Mouse (Mus musculus) neural tube, embryonic 14.5 days (tissue): ENCODE measurements around the gene Cip2a. TPM values are rescaled to one million over a fixed set of nuclear protein-coding genes. Genes with fewer than 3 reads are reported as not detected.

Experiments
- ATAC-seq: fragments of 200-750 bp; cut with Nextera tagmentation; 2 replicates; pipeline ENCODE4 v1.8.0; 2017; ENCODE audit warnings: low read depth, mild to moderate bottlenecking, moderate TSS enrichment, moderate library complexity
- H3K27ac ChIP-seq: fragments of 300-500 bp; sonication (generic); 2 replicates; pipeline ENCODE4 v1.5.1; 2014; ENCODE audit warnings: low read depth, mild to moderate bottlenecking, control low read depth, low read length, moderate library complexity, mixed read lengths
- H3K27me3 ChIP-seq: fragments of 300-500 bp; sonication (generic); 2 replicates; pipeline ENCODE4 v1.6.1; 2014; ENCODE audit warnings: low read length; ENCODE audit not compliant: control insufficient read depth, insufficient read depth
- H3K36me3 ChIP-seq: fragments of 300-500 bp; sonication (generic); 2 replicates; pipeline ENCODE4 v1.6.1; 2014; ENCODE audit warnings: low read length, mixed read lengths; ENCODE audit not compliant: control insufficient read depth, insufficient read depth
- H3K4me1 ChIP-seq: fragments of 300-500 bp; sonication (generic); 2 replicates; pipeline ENCODE4 v1.6.1; 2014; ENCODE audit warnings: low read length; ENCODE audit not compliant: control insufficient read depth, insufficient read depth
- H3K4me2 ChIP-seq: fragments of 300-500 bp; sonication (generic); 2 replicates; pipeline ENCODE4 v1.6.1; 2014; ENCODE audit warnings: mild to moderate bottlenecking, low read depth, low read length, control low read depth
- H3K4me3 ChIP-seq: fragments of 300-500 bp; sonication (generic); 2 replicates; pipeline ENCODE4 v1.5.1; 2014; ENCODE audit warnings: low read depth, low read length, control low read depth, mixed read lengths
- H3K9ac ChIP-seq: fragments of 300-500 bp; sonication (generic); replicated peaks from 2 replicates; pipeline ENCODE4 v1.6.1; 2014; ENCODE audit warnings: low read depth, mild to moderate bottlenecking, control low read depth, low read length, mixed read lengths
- H3K9me3 ChIP-seq: fragments of 300-500 bp; sonication (generic); 2 replicates; pipeline ENCODE4 v1.6.1; 2016; ENCODE audit warnings: low read length; ENCODE audit not compliant: control insufficient read depth
- WGBS: fragments of 180-500 bp; shearing (Covaris S2); extraction: QIAGEN DNeasy Blood & Tissue Kit; methylation state at CpG from one replicate; pipeline ENCODE4 v1.1.7; 2014; 5-methylcytosine and 5-hydroxymethylcytosine counted together
- polyA plus RNA-seq: library from polyadenylated mRNA; unstranded; fragments of >200 nt; fragmentation: Nextera tagmentation; extraction: Ambion mirVana; gene quantifications from 2 replicates; pipeline ENCODE4 v1.2.1, GENCODE M21; 2014

Gene Cip2a
- polyA plus RNA-seq, 1 experiment from 2014 or later = 5.8 TPM

DNA sequence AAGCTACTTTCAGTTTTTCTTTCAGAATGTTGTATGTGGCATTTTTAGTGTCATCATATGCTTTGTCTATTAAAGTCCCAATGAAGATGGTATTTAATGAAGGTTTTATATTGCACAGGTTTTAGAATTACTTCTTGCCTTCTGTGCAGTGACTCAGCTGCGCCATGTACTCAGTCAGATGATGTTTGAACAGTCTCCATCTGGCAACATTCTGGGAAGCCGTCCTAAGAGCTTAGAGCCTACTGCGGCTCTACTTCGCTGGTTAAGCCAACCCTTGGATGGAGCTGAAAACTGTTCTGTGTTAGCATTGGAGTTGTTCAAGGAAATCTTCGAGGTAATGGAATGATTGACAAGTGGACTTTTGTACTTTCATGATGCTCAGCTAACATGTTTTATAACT lies 10.2 kb downstream of the Cip2a start:
- Histone ChIP-seq H3K36me3 (no peaks in the 10 kb centered on the region), H3K9me3 (no peaks in the 10 kb centered on the region), H3K4me2 (no peak overlapping the region), H3K27ac (no peak overlapping the region), H3K4me3 (no peak overlapping the region), H3K27me3 (no peaks in the 10 kb centered on the region), H3K4me1 (no peaks in the 10 kb centered on the region), H3K9ac (no peak overlapping the region)
- no peak for ATAC-seq
- WGBS = 96% methylated on average over 5 of the region's 5 CpGs

GRCm38 (mm10) chr16:49016620-49017332 lies 22.8 kb downstream of the Cip2a start:
- no peak overlapping the region for H3K27ac ChIP-seq
- H3K36me3 ChIP-seq = no peaks in the 10 kb centered on the region
- 69% methylated on average over 5 of the region's 5 CpGs for WGBS
- H3K9ac ChIP-seq = no peak overlapping the region
- no peak overlapping the region for H3K4me2 ChIP-seq
- no peaks in the 10 kb centered on the region for H3K27me3 ChIP-seq
- H3K4me3 ChIP-seq = no peak overlapping the region
- no peaks in the 10 kb centered on the region for H3K4me1 ChIP-seq
- H3K9me3 ChIP-seq = no peaks in the 10 kb centered on the region
- ATAC-seq = peak; percentile 51

DNA sequence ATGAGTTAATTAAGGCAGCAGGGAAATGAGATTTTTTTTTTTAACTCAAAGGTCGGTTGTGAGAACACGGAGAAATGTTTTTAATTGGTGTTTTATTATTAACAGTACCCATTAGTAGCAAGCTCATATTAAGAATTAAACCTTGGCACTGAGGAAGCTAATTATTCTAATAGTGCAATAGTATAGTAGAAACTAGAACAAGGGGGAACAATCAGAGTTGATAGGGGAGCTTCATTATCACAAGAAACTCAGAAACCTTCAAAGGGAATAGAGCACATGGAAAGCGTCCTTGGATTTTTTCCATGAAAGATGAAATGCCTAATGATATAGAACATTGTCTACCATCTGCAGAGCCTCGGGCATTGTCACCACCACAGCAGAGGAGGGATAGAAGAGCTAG lies 41.9 kb downstream of the Cip2a start:
- no peak for ATAC-seq
- Histone ChIP-seq H3K36me3 (no peaks in the 10 kb centered on the region), H3K9me3 (no peaks in the 10 kb centered on the region), H3K9ac (no peak overlapping the region), H3K4me2 (no peak overlapping the region), H3K4me1 (no peaks in the 10 kb centered on the region), H3K4me3 (no peak overlapping the region), H3K27ac (no peak overlapping the region), H3K27me3 (no peaks in the 10 kb centered on the region)
- WGBS = 69% methylated on average over 4 of the region's 4 CpGs

GRCm38 (mm10) chr16:49037771-49038170 lies 43.8 kb downstream of the Cip2a start:
- WGBS = 87% methylated on average over 4 of the region's 4 CpGs
- no peak overlapping the region for H3K4me2 ChIP-seq
- ATAC-seq = no peak
- no peaks in the 10 kb centered on the region for H3K27me3 ChIP-seq
- no peak overlapping the region for H3K27ac ChIP-seq
- no peak overlapping the region for H3K9ac ChIP-seq
- H3K4me1 ChIP-seq = no peaks in the 10 kb centered on the region
- H3K4me3 ChIP-seq = no peak overlapping the region
- H3K36me3 ChIP-seq = no peaks in the 10 kb centered on the region
- H3K9me3 ChIP-seq = no peaks in the 10 kb centered on the region

GRCm38 (mm10) chr16:49040554-49041221 lies 46.7 kb downstream of the Cip2a start:
- H3K36me3 ChIP-seq = no peaks in the 10 kb centered on the region
- no peak for ATAC-seq
- no peaks in the 10 kb centered on the region for H3K9me3 ChIP-seq
- no peaks in the 10 kb centered on the region for H3K4me1 ChIP-seq
- H3K9ac ChIP-seq = no peak overlapping the region
- no peaks in the 10 kb centered on the region for H3K27me3 ChIP-seq
- H3K4me3 ChIP-seq = no peak overlapping the region
- 87% methylated on average over 3 of the region's 3 CpGs for WGBS
- no peak overlapping the region for H3K27ac ChIP-seq
- H3K4me2 ChIP-seq = no peak overlapping the region

- no peak for ATAC-seq
- H3K4me1 ChIP-seq = no peaks in the 10 kb centered on the region
- no peaks in the 10 kb centered on the region for H3K27me3 ChIP-seq
- no peak overlapping the region for H3K4me3 ChIP-seq
- H3K9ac ChIP-seq = no peak overlapping the region
- no peaks in the 10 kb centered on the region for H3K9me3 ChIP-seq
- H3K27ac ChIP-seq = no peak overlapping the region
- no peaks in the 10 kb centered on the region for H3K36me3 ChIP-seq
- H3K4me2 ChIP-seq = no peak overlapping the region
These were observed 55.2 kb downstream of the Cip2a start for GRCm38 (mm10) chr16:49049214-49049613.

DNA sequence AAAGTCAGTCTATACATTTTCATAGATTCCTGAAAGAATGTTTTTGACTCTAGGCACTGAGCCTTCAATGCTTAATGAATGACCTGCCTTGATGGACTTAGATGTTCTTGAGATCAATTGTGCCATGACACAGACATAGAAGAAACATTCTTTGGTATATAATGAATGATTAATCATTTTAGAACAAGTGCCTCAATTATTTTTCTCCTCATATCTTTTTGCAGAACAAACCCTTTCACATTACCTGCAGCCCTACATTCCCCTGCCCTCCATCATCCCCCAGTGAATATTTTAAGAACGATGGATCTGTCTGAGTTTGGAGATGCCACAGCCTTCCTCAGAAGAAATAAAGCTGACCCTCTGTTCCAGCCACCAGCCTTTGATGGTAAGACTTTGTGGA lies 63.2 kb downstream of the Cip2a start, which contains the start of gene Myh15:
TSS of gene Myh15 (plus strand) at position 301 of the 400 bp plus-strand sequence.
- Histone ChIP-seq H3K27me3 (no peaks in the 10 kb centered on the region), H3K4me1 (no peaks in the 10 kb centered on the region), H3K27ac (no peak within 1 kb of the TSS), H3K4me2 (no peak within 1 kb of the TSS), H3K9ac (no peak within 1 kb of the TSS), H3K36me3 (no peaks in the 10 kb centered on the region), H3K9me3 (no peaks in the 10 kb centered on the region), H3K4me3 (no peak within 1 kb of the TSS)
- ATAC-seq = no peak
- WGBS = 88% methylated on average over 1 of the region's 1 CpGs

Other genes starting within 250 kb of the Cip2a start
- 0.14 and 0.33 TPM in 2 replicates for gene Trat1, start 222.2 kb upstream of the Cip2a start, polyA plus RNA-seq
- gene Retnlb, start 177.3 kb upstream of the Cip2a start, polyA plus RNA-seq = not detected in 2 replicates
- not detected in 2 replicates for gene Retnla, start 151.6 kb upstream of the Cip2a start, polyA plus RNA-seq
- not detected in 2 replicates for gene Retnlg, start 121.6 kb upstream of the Cip2a start, polyA plus RNA-seq
- 85.6 and 88.8 TPM in 2 replicates for gene Dzip3, start within 50 bp of the Cip2a start, polyA plus RNA-seq
- gene Myh15, start 63.3 kb downstream of the Cip2a start, polyA plus RNA-seq = 0.11 and 0.15 TPM in 2 replicates